Mouse (Mus musculus) ovary, adult 18-20 months (tissue): ENCODE measurements around the gene Aig1.

Experiments
- DNase-seq: peaks from one replicate; pipeline ENCODE4 v3.0.0; 2022; ENCODE audit warnings: low spot score, mixed read lengths

Gene Aig1

DNA sequence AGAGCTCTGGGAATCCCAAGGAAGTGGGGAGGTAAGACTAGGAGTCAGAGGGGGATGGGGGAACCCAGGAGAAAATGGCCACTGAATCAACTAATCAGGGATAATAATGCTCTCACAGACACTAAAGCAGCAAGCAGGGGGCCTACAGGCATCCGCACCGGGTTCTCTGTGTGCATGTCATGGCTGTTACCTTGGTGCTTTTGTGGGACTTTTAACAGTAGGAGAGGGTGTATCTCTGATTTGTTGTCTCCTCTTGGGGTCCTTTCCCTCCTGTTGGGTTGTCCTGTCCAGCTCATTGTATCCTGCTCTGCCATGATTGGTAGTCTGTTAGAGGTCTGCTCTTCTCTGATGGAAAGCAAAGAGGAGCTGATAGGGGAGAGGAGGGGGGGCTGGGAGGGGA is 19.6 kb downstream of the Aig1 start:
- DNase-seq: no peak

GRCm38 (mm10) chr10:13844864-13845263 is 23.9 kb downstream of the Aig1 start:
- DNase-seq: no peak

GRCm38 (mm10) chr10:13843746-13844145 is 25.0 kb downstream of the Aig1 start:
- no peak for DNase-seq

DNA sequence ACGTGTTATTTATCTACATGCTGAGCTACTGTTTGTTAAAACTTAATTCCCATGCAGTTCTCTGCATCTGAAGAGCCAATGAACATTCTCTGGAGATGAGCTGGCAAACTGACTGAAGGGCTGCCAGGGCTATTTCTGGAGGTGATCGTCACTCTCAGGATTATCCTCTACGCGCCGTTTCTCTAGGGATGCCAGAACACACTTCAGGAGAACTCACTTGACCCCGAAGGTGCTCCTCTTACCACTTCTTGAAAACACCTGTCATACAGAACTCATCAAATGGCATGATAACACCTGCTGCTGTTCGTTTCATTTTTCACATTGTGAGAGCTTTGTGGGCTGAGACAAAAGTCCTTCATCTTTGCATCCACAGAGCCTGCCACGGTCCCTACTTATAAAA is 25.9 kb downstream of the Aig1 start:
- no peak for DNase-seq

DNA sequence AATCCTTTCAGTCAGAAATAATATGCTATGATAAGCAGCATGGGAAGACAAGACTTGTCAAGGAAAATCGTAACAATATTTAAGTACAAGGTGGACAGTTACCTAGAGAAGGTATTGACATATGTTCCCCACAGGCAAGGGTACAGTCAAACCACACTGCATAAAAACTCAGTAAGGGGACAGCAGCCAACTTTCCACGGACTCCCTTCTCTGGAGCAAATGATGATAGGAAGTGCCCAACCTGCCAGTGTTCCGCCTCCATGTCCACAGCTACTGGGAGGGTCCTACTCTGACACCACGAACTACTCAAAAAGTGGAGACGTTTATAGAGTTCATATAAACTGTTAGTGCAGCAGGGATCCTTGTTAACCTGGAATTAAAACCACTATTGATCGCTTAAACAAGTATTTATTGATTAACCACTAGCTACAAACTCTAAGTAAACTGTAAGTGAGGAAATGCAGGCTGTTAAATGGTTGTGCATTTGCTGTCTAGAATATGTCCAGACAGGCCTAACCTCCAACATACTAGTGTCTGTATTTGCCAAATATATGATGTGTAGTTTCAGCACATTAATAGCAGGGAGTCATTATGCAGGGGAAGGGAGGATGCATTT is 30.2 kb downstream of the Aig1 start:
- no peak for DNase-seq

DNA sequence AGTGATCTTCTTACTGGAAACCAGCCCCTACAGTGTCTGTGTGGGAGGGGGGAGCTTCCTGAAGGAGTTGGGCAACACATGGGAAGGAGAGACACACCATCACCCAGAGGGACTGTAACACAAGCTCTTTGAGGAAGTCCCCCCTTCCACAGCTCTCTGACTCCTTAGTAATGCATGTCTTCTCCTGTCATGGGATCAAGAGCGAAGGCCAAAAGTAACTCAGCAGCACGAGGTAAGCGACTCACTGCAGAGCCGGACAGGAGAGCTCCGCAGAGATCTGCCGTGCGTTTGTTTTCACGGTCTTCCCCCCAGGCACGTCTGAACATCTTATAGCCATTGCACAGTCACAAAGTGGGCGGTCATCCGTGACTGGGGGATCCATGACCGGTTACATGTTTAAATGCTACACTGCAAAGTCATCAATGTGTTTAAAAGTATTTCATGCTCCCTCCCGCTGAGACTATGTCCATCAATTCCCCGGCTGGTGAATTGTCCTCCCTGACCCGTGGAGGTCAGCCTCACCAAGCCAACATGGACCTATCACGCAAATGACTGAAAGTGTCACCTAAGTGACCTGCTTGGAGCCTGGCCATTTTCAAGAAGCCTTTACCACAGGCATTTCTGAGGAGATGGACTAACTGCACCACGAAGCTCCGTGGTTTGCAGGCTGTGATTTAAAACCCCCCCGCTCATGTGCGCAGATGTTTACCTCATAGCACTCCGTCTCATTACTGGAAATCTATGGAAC is 30.9 kb downstream of the Aig1 start:
- DNase-seq: no peak

- no peak for DNase-seq
Observed at GRCm38 (mm10) chr10:13836956-13837355, 31.8 kb downstream of the Aig1 start.

- no peak for DNase-seq
Observed at GRCm38 (mm10) chr10:13835737-13836475, 32.9 kb downstream of the Aig1 start.

- no peak for DNase-seq
Observed at GRCm38 (mm10) chr10:13834056-13834455, 34.7 kb downstream of the Aig1 start.

DNA sequence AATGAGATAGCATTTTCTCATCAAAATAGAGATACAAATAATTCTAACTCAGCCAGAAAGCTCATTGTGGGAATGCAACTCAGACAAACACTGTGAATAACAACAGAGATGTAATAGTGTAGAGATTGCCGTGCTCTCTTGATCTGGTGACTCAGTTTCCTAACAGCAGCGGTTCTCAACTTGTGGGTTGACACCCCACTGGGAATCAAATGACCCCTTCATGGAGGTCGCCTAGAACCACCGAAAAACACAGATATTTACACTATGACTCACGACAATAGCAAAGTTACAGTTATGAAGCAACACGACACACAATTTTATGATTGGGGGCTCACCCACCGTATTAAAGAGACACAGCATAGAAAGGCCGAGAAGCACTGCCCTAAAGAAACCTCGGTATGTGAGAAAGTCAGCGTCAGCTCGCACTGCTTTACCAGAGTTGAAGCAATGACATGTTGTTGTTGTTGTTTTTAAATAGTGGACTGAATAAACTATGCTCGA is 35.7 kb downstream of the Aig1 start:
- DNase-seq: no peak

- DNase-seq: no peak
Observed at GRCm38 (mm10) chr10:13832546-13833033, 36.2 kb downstream of the Aig1 start.

- no peak for DNase-seq
Observed at GRCm38 (mm10) chr10:13827150-13827549, 41.6 kb downstream of the Aig1 start.

DNA sequence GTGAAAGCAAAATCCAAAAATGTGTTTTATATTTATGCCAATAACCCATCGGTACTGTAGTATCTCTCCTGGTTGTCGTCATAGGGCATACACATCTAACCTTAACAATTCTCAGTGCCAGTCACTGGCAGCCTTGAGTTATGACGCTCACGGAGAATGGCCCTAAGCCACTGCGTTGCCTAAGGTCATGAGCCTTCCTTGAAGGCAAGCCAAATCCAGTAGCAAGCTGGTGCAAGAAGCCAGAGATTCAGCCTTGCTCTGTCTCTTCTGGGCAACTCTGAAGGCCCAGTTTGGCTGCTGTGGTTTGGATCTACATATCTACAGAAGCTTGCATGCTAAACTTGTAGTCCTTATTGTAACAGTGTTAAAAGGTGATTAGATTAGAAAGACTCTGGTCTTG is 55.2 kb downstream of the Aig1 start:
- DNase-seq: no peak

DNA sequence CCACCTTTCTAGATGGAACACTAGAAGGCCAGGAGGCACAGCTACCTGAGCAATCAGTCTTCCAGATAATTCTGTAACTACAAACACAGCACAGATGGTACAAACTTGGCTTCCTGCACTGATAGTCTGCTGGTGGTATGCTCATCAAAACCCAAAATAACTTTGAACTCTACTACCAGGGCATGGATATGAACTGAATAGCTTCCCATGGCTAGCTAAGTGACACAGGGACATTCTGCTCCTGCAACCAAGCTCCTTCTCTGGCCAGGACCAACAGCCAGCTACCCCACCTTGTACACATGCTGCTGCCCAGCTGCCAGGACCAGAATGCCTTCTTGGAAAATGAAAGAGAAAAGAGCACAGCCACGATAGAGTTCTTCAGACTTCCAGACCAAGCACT is 60.5 kb downstream of the Aig1 start:
- DNase-seq: no peak

DNA sequence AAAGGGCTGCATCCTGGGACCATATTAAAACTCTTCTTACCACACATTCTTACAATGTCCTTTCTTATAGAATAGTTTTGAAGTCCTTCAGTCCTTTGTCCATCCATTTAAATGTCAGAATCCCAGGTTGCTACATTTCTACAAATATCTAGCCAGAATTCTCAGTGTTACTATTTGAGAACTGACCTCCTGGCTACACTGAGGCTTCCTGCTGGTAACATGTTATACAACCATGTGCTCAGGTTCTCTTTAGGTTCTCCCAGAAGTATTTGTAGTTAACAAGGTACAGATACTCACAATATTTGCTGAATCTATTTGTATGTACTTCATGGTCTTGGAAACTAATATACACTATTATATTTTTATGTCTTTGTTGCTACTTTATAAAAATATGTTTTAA is 62.0 kb downstream of the Aig1 start:
- no peak for DNase-seq

GRCm38 (mm10) chr10:13801296-13801695 is 67.5 kb downstream of the Aig1 start:
- no peak for DNase-seq

- DNase-seq: no peak
Observed at GRCm38 (mm10) chr10:13793458-13793857, 75.3 kb downstream of the Aig1 start.

GRCm38 (mm10) chr10:13792788-13793187 is 76.0 kb downstream of the Aig1 start:
- no peak for DNase-seq

DNA sequence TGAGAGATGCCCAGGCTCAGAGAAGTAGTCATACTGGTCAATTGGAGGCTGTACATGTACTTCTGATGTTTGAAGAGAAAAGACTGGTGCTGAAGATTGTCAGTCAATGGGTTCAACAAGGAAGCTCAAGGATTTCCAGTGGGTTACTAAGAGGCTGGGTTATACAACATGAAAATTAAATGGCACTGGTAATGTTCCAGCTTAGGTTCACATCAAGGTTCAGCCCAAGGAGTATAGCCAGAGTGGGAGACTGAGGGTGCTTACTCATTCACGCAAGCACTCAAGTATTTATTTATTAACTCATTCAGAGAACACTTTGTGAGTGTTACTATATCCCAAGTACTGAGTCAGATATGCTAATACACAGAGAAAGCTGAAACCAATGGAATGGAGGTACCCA is 79.2 kb downstream of the Aig1 start:
- no peak for DNase-seq

DNA sequence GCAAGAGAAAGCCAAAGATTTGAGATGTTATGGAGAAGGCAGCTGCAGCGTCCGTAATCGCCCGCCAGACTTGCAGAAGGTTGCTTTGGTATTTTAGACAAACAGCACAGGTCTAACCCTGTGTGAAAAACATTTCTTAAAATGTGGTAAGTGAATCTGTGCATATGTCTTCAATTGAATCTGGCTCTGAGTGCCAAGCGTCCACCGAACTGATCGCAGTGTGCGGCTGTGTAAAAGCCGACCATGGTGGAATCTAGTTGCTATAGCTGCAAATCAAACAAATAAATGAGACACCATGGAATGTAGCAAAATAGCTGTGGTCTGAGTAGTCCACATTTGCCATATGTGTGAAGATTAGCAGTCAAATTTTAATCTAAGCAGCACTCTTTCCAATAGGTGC is 80.7 kb downstream of the Aig1 start:
- DNase-seq: no peak

GRCm38 (mm10) chr10:13782774-13783173 is 86.0 kb downstream of the Aig1 start:
- no peak for DNase-seq

- no peak for DNase-seq
Observed at GRCm38 (mm10) chr10:13782235-13782757, 86.5 kb downstream of the Aig1 start.

DNA sequence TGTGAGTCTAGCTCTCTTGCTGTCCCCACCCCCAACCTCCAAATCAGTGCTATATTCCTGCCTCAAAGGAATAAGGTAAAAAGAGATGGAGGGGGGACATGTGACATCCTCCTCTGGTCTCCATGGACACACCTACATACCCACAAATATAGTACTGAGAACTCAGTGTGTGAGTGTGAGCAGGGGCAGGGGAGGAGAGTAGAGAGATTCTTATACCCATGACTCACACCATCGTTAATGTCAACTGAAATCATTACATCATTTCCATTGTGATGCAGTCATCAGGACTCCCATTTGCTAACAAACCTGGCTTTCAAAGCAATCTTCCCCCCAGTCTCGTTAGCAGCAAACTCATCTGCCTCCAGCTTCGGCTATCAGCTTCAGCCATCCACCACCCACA is 92.8 kb downstream of the Aig1 start:
- DNase-seq: no peak
